Mouse (Mus musculus) small intestine, adult 2 months (tissue): ENCODE results near the gene Tsc2. TPM values are rescaled to one million over a fixed set of nuclear protein-coding genes. Genes with fewer than 3 reads are reported as not detected.
A peak's percentile ranks its signal among the peaks of the same experiment; 100 is the strongest.

Experiments used
- H3K27ac ChIP-seq: fragments of 200-500 bp; 2 replicates; pipeline ENCODE4 v1.5.1; 2012; ENCODE audit warnings: low read depth, low read length, control low read depth, inconsistent platforms; ENCODE audit not compliant: insufficient read depth
- H3K27me3 ChIP-seq: fragments of 200-500 bp; 2 replicates; pipeline ENCODE4 v1.6.1; 2012; ENCODE audit warnings: mild to moderate bottlenecking, moderate library complexity, low read length, inconsistent platforms; ENCODE audit not compliant: control insufficient read depth, insufficient read depth
- H3K36me3 ChIP-seq: fragments of 200-500 bp; 2 replicates; pipeline ENCODE4 v1.6.1; 2012; ENCODE audit warnings: mild to moderate bottlenecking, low read length, control low read depth, inconsistent platforms; ENCODE audit not compliant: control insufficient read depth, insufficient read depth
- H3K4me1 ChIP-seq: fragments of 200-500 bp; 2 replicates; pipeline ENCODE4 v1.6.1; 2012; ENCODE audit warnings: low read length, inconsistent platforms, mixed read lengths; ENCODE audit not compliant: control insufficient read depth, insufficient read depth, insufficient read length
- H3K4me3 ChIP-seq: fragments of 200-500 bp; 2 replicates; pipeline ENCODE4 v1.5.1; 2012; ENCODE audit warnings: low read depth, mild to moderate bottlenecking, control low read depth, inconsistent platforms, low read length, moderate library complexity
- CTCF ChIP-seq: fragments of 200-500 bp; IDR thresholded peaks from 2 replicates; pipeline ENCODE4 v1.5.1; 2012; ENCODE audit warnings: low read depth, mild to moderate bottlenecking, control low read depth, inconsistent platforms, low read length, moderate library complexity, mixed read lengths; ENCODE audit not compliant: insufficient replicate concordance, insufficient read length; ENCODE audit errors: extremely low read depth
- POLR2A ChIP-seq: fragments of 200-500 bp; IDR thresholded peaks from 2 replicates; pipeline ENCODE4 v1.6.1; 2012; ENCODE audit warnings: low read depth, mild to moderate bottlenecking, control low read depth, inconsistent platforms, low read length, moderate library complexity
- WGBS: fragments of 180-500 bp; shearing (Covaris S2); methylation state at CpG from one replicate; pipeline ENCODE4 v1.1.7; 2018; 5-methylcytosine and 5-hydroxymethylcytosine counted together
- polyA plus RNA-seq: library from polyadenylated mRNA; depleted of rRNA; stranded (reverse); fragments of >200 nt; gene quantifications from 2 replicates; pipeline ENCODE4 v1.2.3, GENCODE M21; 2012

Gene Tsc2
- polyA plus RNA-seq, 1 experiment: 83.5 TPM

GRCm38 (mm10) chr17:24565792-24566191, 66.6 kb downstream of the Tsc2 start:
- TF ChIP-seq CTCF (no peak), POLR2A (no peak)
- H3K27me3 ChIP-seq: no peaks in the 10 kb centered on the region
- H3K36me3 ChIP-seq: peaks cover 19% of the 10 kb centered on the region
- no peak overlapping the region for H3K27ac ChIP-seq
- no peak overlapping the region for H3K4me3 ChIP-seq
- 87% methylated on average over 3 of the region's 3 CpGs for WGBS
- H3K4me1 ChIP-seq: peaks cover 5% of the 10 kb centered on the region

GRCm38 (mm10) chr17:24565092-24565491, 67.3 kb downstream of the Tsc2 start:
- TF ChIP-seq POLR2A (no peak), CTCF (no peak)
- WGBS: 82% methylated on average over 3 of the region's 3 CpGs
- no peak overlapping the region for H3K27ac ChIP-seq

GRCm38 (mm10) chr17:24564422-24564821, 68.0 kb downstream of the Tsc2 start:
- no peak for TF ChIP-seq POLR2A
- no peak for TF ChIP-seq CTCF
- Histone ChIP-seq H3K4me3 (no peak overlapping the region), H3K27me3 (no peaks in the 10 kb centered on the region), H3K36me3 (peaks cover 10% of the 10 kb centered on the region), H3K27ac (no peak overlapping the region), H3K4me1 (peaks cover 6% of the 10 kb centered on the region)
- WGBS: 90% methylated on average over 4 of the region's 4 CpGs

More at GRCm38 (mm10) chr17:24565092-24565491, 67.3 kb downstream of the Tsc2 start:
- Histone ChIP-seq H3K27me3 (no peaks in the 10 kb centered on the region), H3K4me3 (no peak overlapping the region), H3K4me1 (peaks cover 6% of the 10 kb centered on the region), H3K36me3 (peaks cover 14% of the 10 kb centered on the region)

GRCm38 (mm10) chr17:24563638-24564037, 68.8 kb downstream of the Tsc2 start:
- 78% methylated on average over 5 of the region's 5 CpGs for WGBS
- H3K36me3 ChIP-seq: peaks cover 4% of the 10 kb centered on the region; the same call in 1 of the 2 replicates
- peaks cover 8% of the 10 kb centered on the region for H3K4me1 ChIP-seq
- TF ChIP-seq CTCF (no peak), POLR2A (no peak)
- no peak overlapping the region for H3K27ac ChIP-seq
- no peaks in the 10 kb centered on the region for H3K27me3 ChIP-seq
- no peak overlapping the region for H3K4me3 ChIP-seq

- TF ChIP-seq POLR2A: no peak
- TF ChIP-seq CTCF: no peak
- H3K27me3 ChIP-seq: no peaks in the 10 kb centered on the region
- H3K4me1 ChIP-seq: peaks cover 3% of the 10 kb centered on the region; the same call in 1 of the 2 replicates
- H3K27ac ChIP-seq: no peak overlapping the region
- H3K4me3 ChIP-seq: no peak overlapping the region
- 88% methylated on average over 2 of the region's 2 CpGs for WGBS
- H3K36me3 ChIP-seq: no peaks in the 10 kb centered on the region
Measured at GRCm38 (mm10) chr17:24561592-24561991, 70.8 kb downstream of the Tsc2 start.

- Histone ChIP-seq H3K27me3 (no peaks in the 10 kb centered on the region), H3K4me1 (peaks cover 3% of the 10 kb centered on the region; the same call in 1 of the 2 replicates), H3K36me3 (no peaks in the 10 kb centered on the region), H3K4me3 (no peak overlapping the region), H3K27ac (no peak overlapping the region)
- TF ChIP-seq CTCF: no peak
- 77% methylated on average over 5 of the region's 5 CpGs for WGBS
Measured at GRCm38 (mm10) chr17:24560301-24561028, 72.0 kb downstream of the Tsc2 start.

GRCm38 (mm10) chr17:24559146-24559545, 73.3 kb downstream of the Tsc2 start:
- TF ChIP-seq CTCF (no peak), POLR2A (no peak)
- 80% methylated on average over 3 of the region's 3 CpGs for WGBS
- Histone ChIP-seq H3K4me1 (peaks cover 3% of the 10 kb centered on the region; the same call in 1 of the 2 replicates), H3K36me3 (no peaks in the 10 kb centered on the region), H3K4me3 (no peak overlapping the region), H3K27me3 (no peaks in the 10 kb centered on the region), H3K27ac (peak overlapping the region; percentile 67)
